Mouse (Mus musculus): Measurements from ENCODE around the gene Hdx. TPM values are rescaled to one million over a fixed set of nuclear protein-coding genes. Genes with fewer than 3 reads are reported as not detected.

Hdx gene
- 0.13 and 0.18 TPM in 2 replicates for polyA plus RNA-seq (2015; fragmentation: Nextera tagmentation; extraction: Ambion mirVana)

GRCm38 (mm10) chrX:111696356-111697282 lies at the start of gene Hdx:
Gene Hdx, minus strand, starts transcription at chrX:111697079.
- 20% methylated on average over 26 of the region's 26 CpGs for WGBS
- peak within 1 kb of the TSS; percentile 45 for H3K9ac ChIP-seq (ENCODE audit: low read length)
- H3K4me2 ChIP-seq (replicated peaks; ENCODE audit: low read depth) = peak within 1 kb of the TSS; percentile 51
- H3K9me3 ChIP-seq (ENCODE audit: control insufficient read depth, low read length) = no peaks in the 10 kb centered on the region
- peak within 1 kb of the TSS; percentile 42 for H3K4me3 ChIP-seq (ENCODE audit: low read depth, low read length)
- H3K27me3 ChIP-seq (ENCODE audit: control insufficient read depth, insufficient read depth, low read length) = no peaks in the 10 kb centered on the region
- ATAC-seq (ENCODE audit: low FRiP score, low TSS enrichment) (peak; percentile 59; the same call in 1 of the 2 replicates), DNase-seq (ENCODE audit: low spot score) (peak; percentile 32)
- H3K36me3 ChIP-seq (ENCODE audit: control insufficient read depth, insufficient read depth, low read length) = no peaks in the 10 kb centered on the region
- H3K4me1 ChIP-seq (replicated peaks; ENCODE audit: control insufficient read depth, insufficient read depth) = no peaks in the 10 kb centered on the region
- H3K27ac ChIP-seq (replicated peaks) = peak within 1 kb of the TSS; percentile 40; the same call in 1 of the 2 replicates
- TF ChIP-seq CTCF (IDR thresholded peaks at IDR 0.05; ENCODE audit: low read depth) (peak; percentile 27; the same call in 1 of the 2 replicates), EP300 (optimal IDR thresholded peaks at IDR 0.05) (no peak)

GRCm38 (mm10) chrX:111685665-111686064 lies 11.2 kb downstream of the Hdx start:
- 51% methylated on average over 3 of the region's 3 CpGs for WGBS
- no peak overlapping the region for H3K27ac ChIP-seq (replicated peaks)

GRCm38 (mm10) chrX:111671685-111672084 lies 25.2 kb downstream of the Hdx start:
- ATAC-seq (ENCODE audit: low FRiP score, low TSS enrichment) (no peak), DNase-seq (ENCODE audit: low spot score) (no peak)
- Histone ChIP-seq H3K27me3 (ENCODE audit: control insufficient read depth, insufficient read depth, low read length) (no peaks in the 10 kb centered on the region), H3K4me3 (ENCODE audit: low read depth, low read length) (no peak overlapping the region), H3K27ac (replicated peaks) (no peak overlapping the region), H3K4me1 (replicated peaks; ENCODE audit: control insufficient read depth, insufficient read depth) (no peaks in the 10 kb centered on the region), H3K9ac (ENCODE audit: low read length) (no peak overlapping the region), H3K36me3 (ENCODE audit: control insufficient read depth, insufficient read depth, low read length) (no peaks in the 10 kb centered on the region), H3K4me2 (replicated peaks; ENCODE audit: low read depth) (no peak overlapping the region), H3K9me3 (ENCODE audit: control insufficient read depth, low read length) (no peaks in the 10 kb centered on the region)
- TF ChIP-seq CTCF (IDR thresholded peaks at IDR 0.05; ENCODE audit: low read depth) (no peak), EP300 (optimal IDR thresholded peaks at IDR 0.05) (no peak)
- WGBS = 47% methylated on average over 3 of the region's 3 CpGs

More at GRCm38 (mm10) chrX:111685665-111686064, 11.2 kb downstream of the Hdx start:
- Histone ChIP-seq H3K4me2 (replicated peaks; ENCODE audit: low read depth) (no peak overlapping the region), H3K4me1 (replicated peaks; ENCODE audit: control insufficient read depth, insufficient read depth) (no peaks in the 10 kb centered on the region), H3K9ac (ENCODE audit: low read length) (no peak overlapping the region), H3K36me3 (ENCODE audit: control insufficient read depth, insufficient read depth, low read length) (no peaks in the 10 kb centered on the region), H3K9me3 (ENCODE audit: control insufficient read depth, low read length) (no peaks in the 10 kb centered on the region), H3K4me3 (ENCODE audit: low read depth, low read length) (no peak overlapping the region), H3K27me3 (ENCODE audit: control insufficient read depth, insufficient read depth, low read length) (no peaks in the 10 kb centered on the region)
- DNase-seq (ENCODE audit: low spot score) (no peak), ATAC-seq (ENCODE audit: low FRiP score, low TSS enrichment) (no peak)
- TF ChIP-seq CTCF (IDR thresholded peaks at IDR 0.05; ENCODE audit: low read depth) (peak; percentile 40), EP300 (optimal IDR thresholded peaks at IDR 0.05) (no peak)

GRCm38 (mm10) chrX:111660381-111660780 lies 36.5 kb downstream of the Hdx start:
- Histone ChIP-seq H3K4me1 (replicated peaks; ENCODE audit: control insufficient read depth, insufficient read depth) (no peaks in the 10 kb centered on the region), H3K9me3 (ENCODE audit: control insufficient read depth, low read length) (no peaks in the 10 kb centered on the region), H3K27me3 (ENCODE audit: control insufficient read depth, insufficient read depth, low read length) (no peaks in the 10 kb centered on the region), H3K4me3 (ENCODE audit: low read depth, low read length) (no peak overlapping the region), H3K27ac (replicated peaks) (no peak overlapping the region), H3K9ac (ENCODE audit: low read length) (no peak overlapping the region), H3K4me2 (replicated peaks; ENCODE audit: low read depth) (no peak overlapping the region), H3K36me3 (ENCODE audit: control insufficient read depth, insufficient read depth, low read length) (no peaks in the 10 kb centered on the region)
- whole genome bisulfite sequencing = 57% methylated on average over 5 of the region's 5 CpGs
- no peak for ATAC-seq (ENCODE audit: low FRiP score, low TSS enrichment)
- TF ChIP-seq CTCF (IDR thresholded peaks at IDR 0.05; ENCODE audit: low read depth) = no peak
- no peak for TF ChIP-seq EP300 (optimal IDR thresholded peaks at IDR 0.05)
- DNase-seq (ENCODE audit: low spot score) = no peak

GRCm38 (mm10) chrX:111658671-111659070 lies 38.2 kb downstream of the Hdx start:
- no peaks in the 10 kb centered on the region for H3K4me1 ChIP-seq (replicated peaks; ENCODE audit: control insufficient read depth, insufficient read depth)
- H3K9me3 ChIP-seq (ENCODE audit: control insufficient read depth, low read length) = no peaks in the 10 kb centered on the region
- DNase-seq (ENCODE audit: low spot score) = no peak
- H3K4me2 ChIP-seq (replicated peaks; ENCODE audit: low read depth) = no peak overlapping the region
- 89% methylated on average over 4 of the region's 4 CpGs for WGBS
- no peak overlapping the region for H3K4me3 ChIP-seq (ENCODE audit: low read depth, low read length)
- no peak overlapping the region for H3K9ac ChIP-seq (ENCODE audit: low read length)
- ATAC-seq (ENCODE audit: low FRiP score, low TSS enrichment) = no peak
- H3K36me3 ChIP-seq (ENCODE audit: control insufficient read depth, insufficient read depth, low read length) = no peaks in the 10 kb centered on the region
- TF ChIP-seq CTCF (IDR thresholded peaks at IDR 0.05; ENCODE audit: low read depth) (peak; percentile 35), EP300 (optimal IDR thresholded peaks at IDR 0.05) (no peak)
- H3K27ac ChIP-seq (replicated peaks) = no peak overlapping the region
- H3K27me3 ChIP-seq (ENCODE audit: control insufficient read depth, insufficient read depth, low read length) = no peaks in the 10 kb centered on the region

GRCm38 (mm10) chrX:111644945-111645344 lies 51.9 kb downstream of the Hdx start:
- Histone ChIP-seq H3K27ac (replicated peaks) (no peak overlapping the region), H3K27me3 (ENCODE audit: control insufficient read depth, insufficient read depth, low read length) (no peaks in the 10 kb centered on the region), H3K4me1 (replicated peaks; ENCODE audit: control insufficient read depth, insufficient read depth) (no peaks in the 10 kb centered on the region), H3K4me3 (ENCODE audit: low read depth, low read length) (no peak overlapping the region), H3K9ac (ENCODE audit: low read length) (no peak overlapping the region), H3K9me3 (ENCODE audit: control insufficient read depth, low read length) (no peaks in the 10 kb centered on the region), H3K36me3 (ENCODE audit: control insufficient read depth, insufficient read depth, low read length) (no peaks in the 10 kb centered on the region), H3K4me2 (replicated peaks; ENCODE audit: low read depth) (no peak overlapping the region)
- DNase-seq (ENCODE audit: low spot score) = no peak
- WGBS = 64% methylated on average over 4 of the region's 4 CpGs
- no peak for ATAC-seq (ENCODE audit: low FRiP score, low TSS enrichment)
- TF ChIP-seq EP300 (optimal IDR thresholded peaks at IDR 0.05) (no peak), CTCF (IDR thresholded peaks at IDR 0.05; ENCODE audit: low read depth) (no peak)

Data from stomach, postnatal 0 days (tissue).